Mouse (Mus musculus) midbrain, postnatal 0 days (tissue): ENCODE data around the gene Arhgef12. TPM values are rescaled to one million over a fixed set of nuclear protein-coding genes. Genes with fewer than 3 reads are reported as not detected.

Experiments used
- ATAC-seq: fragments of 200-750 bp; cut with Nextera tagmentation; 2 replicates; pipeline ENCODE4 v1.8.0; 2017; ENCODE audit warnings: moderate number of reproducible peaks, mild to moderate bottlenecking, moderate TSS enrichment, moderate library complexity; ENCODE audit not compliant: low FRiP score
- DNase-seq: peaks from one replicate; pipeline ENCODE4 v3.0.0-alpha.2; 2015; ENCODE audit warnings: low spot score
- H3K27ac ChIP-seq: fragments of 300-500 bp; sonication (generic); 2 replicates; pipeline ENCODE4 v1.5.1; 2014; ENCODE audit warnings: low read depth, mild to moderate bottlenecking, low read length, mixed read lengths
- H3K27me3 ChIP-seq: fragments of 300-500 bp; sonication (generic); 2 replicates; pipeline ENCODE4 v1.6.1; 2014; ENCODE audit warnings: low read length, control low read depth, mixed read lengths; ENCODE audit not compliant: insufficient read depth
- H3K36me3 ChIP-seq: fragments of 300-500 bp; sonication (generic); 2 replicates; pipeline ENCODE4 v1.6.1; 2014; ENCODE audit warnings: low read length, control low read depth, mixed read lengths; ENCODE audit not compliant: insufficient read depth
- H3K4me1 ChIP-seq: fragments of 300-500 bp; sonication (generic); 2 replicates; pipeline ENCODE4 v1.6.1; 2014; ENCODE audit warnings: mild to moderate bottlenecking, control low read depth, antibody characterized with exemption, low read length, mixed read lengths; ENCODE audit not compliant: insufficient read depth
- H3K4me2 ChIP-seq: fragments of 300-500 bp; sonication (generic); 2 replicates; pipeline ENCODE4 v1.6.1; 2014; ENCODE audit warnings: low read depth, mild to moderate bottlenecking, low read length, mixed read lengths; ENCODE audit not compliant: poor library complexity, severe bottlenecking
- H3K4me3 ChIP-seq: fragments of 300-500 bp; sonication (generic); 2 replicates; pipeline ENCODE4 v1.5.1; 2014; ENCODE audit warnings: low read depth, mild to moderate bottlenecking, low read length, moderate library complexity
- H3K9ac ChIP-seq: fragments of 300-500 bp; sonication (generic); replicated peaks from 2 replicates; pipeline ENCODE4 v1.6.1; 2014; ENCODE audit warnings: mild to moderate bottlenecking, low read length, moderate library complexity, mixed read lengths; ENCODE audit not compliant: poor library complexity, severe bottlenecking
- H3K9me3 ChIP-seq: fragments of 300-500 bp; sonication (generic); 2 replicates; pipeline ENCODE4 v1.6.1; 2016; ENCODE audit warnings: low read length, control low read depth
- CTCF ChIP-seq: IDR thresholded peaks from 2 replicates; pipeline ENCODE4 v1.5.1; 2016; ENCODE audit warnings: antibody characterized with exemption, mild to moderate bottlenecking
- WGBS: fragments of 180-500 bp; shearing (Covaris S2); extraction: QIAGEN DNeasy Blood & Tissue Kit; methylation state at CpG from one replicate; pipeline ENCODE4 v1.1.7; 2014; 5-methylcytosine and 5-hydroxymethylcytosine counted together
- polyA plus RNA-seq: library from polyadenylated mRNA; unstranded; fragments of >200 nt; fragmentation: Nextera tagmentation; extraction: Ambion mirVana; gene quantifications from 2 replicates; pipeline ENCODE4 v1.2.1, GENCODE M21; 2015
- total RNA-seq: library from RNA; depleted of rRNA; stranded (reverse); fragments of >200 nt; gene quantifications from 2 replicates; pipeline ENCODE4 v1.2.3, GENCODE M21; 2014; rRNA removed

The Arhgef12 gene
- total RNA-seq (97.1 and 134 TPM in 2 replicates), polyA plus RNA-seq (13.5 and 17.0 TPM in 2 replicates)

DNA sequence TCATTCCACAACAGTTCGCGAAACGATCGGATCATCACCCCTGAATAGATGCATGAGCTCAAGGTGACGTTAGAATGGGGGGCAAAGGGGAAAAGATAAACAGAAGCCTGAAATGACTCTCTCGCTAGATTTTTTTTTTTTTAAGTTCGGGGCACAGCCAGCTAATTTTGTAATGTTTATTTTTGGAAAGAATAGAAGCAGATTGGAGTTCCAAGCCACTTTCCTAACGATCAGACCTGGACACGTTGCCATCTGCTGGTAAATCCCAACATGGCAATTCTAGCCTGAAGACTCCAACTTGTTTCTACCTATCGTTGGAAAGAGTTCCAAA, at the start of gene Arhgef12:
Gene Arhgef12, minus strand, starts transcription at position 53 of the 331 bp plus-strand sequence.
- Histone ChIP-seq H3K9ac (peak within 1 kb of the TSS; percentile 86), H3K9me3 (no peaks in the 10 kb centered on the region), H3K4me3 (peak within 1 kb of the TSS; percentile 95), H3K27me3 (no peaks in the 10 kb centered on the region), H3K4me1 (peaks cover 8% of the 10 kb centered on the region; the same call in 1 of the 2 replicates), H3K36me3 (peaks cover 15% of the 10 kb centered on the region), H3K4me2 (peak within 1 kb of the TSS; percentile 84), H3K27ac (peak within 1 kb of the TSS; percentile 82; the same call in 1 of the 2 replicates)
- TF ChIP-seq CTCF, result peak; percentile 82
- ATAC-seq (no peak), DNase-seq (peak; percentile 80)
- 28% methylated on average over 10 of the region's 10 CpGs for WGBS

GRCm38 (mm10) chr9:43155960-43156359, 48.9 kb upstream of the Arhgef12 start:
- Histone ChIP-seq H3K27ac (no peak overlapping the region), H3K4me2 (no peak overlapping the region)
- 81% methylated on average over 6 of the region's 6 CpGs for WGBS

GRCm38 (mm10) chr9:43151779-43152178, 44.7 kb upstream of the Arhgef12 start:
- H3K4me1 ChIP-seq, result no peaks in the 10 kb centered on the region
- no peak overlapping the region for H3K9ac ChIP-seq
- no peak overlapping the region for H3K27ac ChIP-seq
- 78% methylated on average over 6 of the region's 6 CpGs for WGBS
- DNase-seq, result no peak
- TF ChIP-seq CTCF, result no peak
- H3K36me3 ChIP-seq, result no peaks in the 10 kb centered on the region
- no peak for ATAC-seq
- H3K27me3 ChIP-seq, result no peaks in the 10 kb centered on the region
- H3K9me3 ChIP-seq, result no peaks in the 10 kb centered on the region
- no peak overlapping the region for H3K4me3 ChIP-seq
- no peak overlapping the region for H3K4me2 ChIP-seq

More at GRCm38 (mm10) chr9:43155960-43156359, 48.9 kb upstream of the Arhgef12 start:
- ATAC-seq (no peak), DNase-seq (no peak)
- no peaks in the 10 kb centered on the region for H3K9me3 ChIP-seq
- no peaks in the 10 kb centered on the region for H3K4me1 ChIP-seq
- no peak overlapping the region for H3K9ac ChIP-seq
- no peak overlapping the region for H3K4me3 ChIP-seq
- H3K27me3 ChIP-seq, result no peaks in the 10 kb centered on the region
- no peaks in the 10 kb centered on the region for H3K36me3 ChIP-seq
- no peak for TF ChIP-seq CTCF

DNA sequence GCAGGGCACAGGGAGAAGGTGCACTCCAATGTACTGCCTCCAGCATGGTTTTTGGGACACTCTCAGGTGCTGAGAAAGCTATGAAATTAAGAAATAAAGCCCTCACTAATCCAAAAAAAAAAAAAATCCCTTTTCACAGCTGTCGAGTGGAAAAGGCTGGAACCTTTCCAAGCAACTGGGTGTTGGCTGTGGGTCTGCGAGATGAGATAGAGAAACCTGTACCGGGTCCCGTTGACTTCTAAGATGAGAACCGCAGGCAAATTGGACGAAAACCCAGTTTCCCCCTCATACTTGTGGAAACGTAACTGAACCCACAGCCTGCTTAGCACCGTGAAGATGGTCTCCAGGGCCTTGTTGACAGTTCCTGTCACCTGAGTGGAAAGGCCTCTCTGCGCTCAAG, 43.9 kb upstream of the Arhgef12 start:
- Histone ChIP-seq H3K27ac (no peak overlapping the region), H3K27me3 (no peaks in the 10 kb centered on the region), H3K4me3 (no peak overlapping the region), H3K36me3 (no peaks in the 10 kb centered on the region), H3K4me1 (no peaks in the 10 kb centered on the region), H3K4me2 (no peak overlapping the region), H3K9ac (no peak overlapping the region), H3K9me3 (no peaks in the 10 kb centered on the region)
- 76% methylated on average over 9 of the region's 9 CpGs for WGBS
- TF ChIP-seq CTCF, result no peak
- DNase-seq (no peak), ATAC-seq (no peak)

GRCm38 (mm10) chr9:43150075-43150474, 43.0 kb upstream of the Arhgef12 start:
- no peak overlapping the region for H3K4me3 ChIP-seq
- no peaks in the 10 kb centered on the region for H3K9me3 ChIP-seq
- no peak overlapping the region for H3K9ac ChIP-seq
- no peaks in the 10 kb centered on the region for H3K4me1 ChIP-seq
- ATAC-seq (no peak), DNase-seq (no peak)
- no peaks in the 10 kb centered on the region for H3K36me3 ChIP-seq
- 54% methylated on average over 10 of the region's 10 CpGs for WGBS
- no peaks in the 10 kb centered on the region for H3K27me3 ChIP-seq
- TF ChIP-seq CTCF, result no peak
- no peak overlapping the region for H3K27ac ChIP-seq
- no peak overlapping the region for H3K4me2 ChIP-seq

- Histone ChIP-seq H3K9me3 (no peaks in the 10 kb centered on the region), H3K27ac (no peak overlapping the region), H3K27me3 (no peaks in the 10 kb centered on the region), H3K4me3 (no peak overlapping the region), H3K4me1 (no peaks in the 10 kb centered on the region), H3K9ac (no peak overlapping the region), H3K4me2 (no peak overlapping the region), H3K36me3 (no peaks in the 10 kb centered on the region)
- TF ChIP-seq CTCF, result no peak
- no peak for ATAC-seq
- 87% methylated on average over 3 of the region's 3 CpGs for WGBS
- peak; percentile 13 for DNase-seq
Observed at GRCm38 (mm10) chr9:43149498-43149897, 42.5 kb upstream of the Arhgef12 start.
